ENCODE assay signal across 29 mouse cellular contexts in the genomic region with DNA sequence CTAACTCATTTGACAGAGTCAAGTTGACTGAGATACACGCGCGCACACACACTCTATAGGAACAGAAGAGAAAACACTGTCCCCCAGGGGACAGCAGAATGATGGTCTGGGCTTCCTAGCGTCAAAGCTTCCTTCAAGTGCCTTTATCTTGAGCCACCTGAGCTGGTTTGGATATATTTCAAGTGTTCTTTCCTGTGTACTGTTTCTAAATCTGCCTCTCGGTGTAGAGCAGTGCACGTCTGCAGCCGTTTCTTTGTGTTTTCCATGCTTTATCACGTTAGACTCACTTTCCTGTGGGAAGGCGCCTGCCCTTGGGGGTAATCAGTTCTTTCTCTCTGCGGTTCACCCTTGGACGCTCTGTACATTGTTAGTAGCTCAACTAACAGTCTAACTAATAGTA. TPM values are rescaled to one million over a fixed set of nuclear protein-coding genes. Genes with fewer than 3 reads are reported as not detected.
DNase-seq lines count a peak whose midpoint lies in the region; ATAC-seq and TF ChIP-seq lines count a peak whose summit lies in the region.
"Had no signal": no experiment of that assay in that cellular context is flagged by ENCODE, and none has a peak within 500 bp of the region (broad histone marks: within the 10 kb centered on the region; RNA-seq: fewer than 3 reads in every experiment).

No protein-coding gene starts in this region.

- no peak for TF ChIP-seq EP300 in heart, adult 2 months (IDR thresholded peaks at IDR 0.05; ENCODE audit: insufficient read depth, low read depth, low read length)

- H3K4me1 ChIP-seq in heart, adult 2 months (ENCODE audit: control insufficient read depth, insufficient read depth, low read length), result peaks cover 2% of the 10 kb centered on the region; the same call in 1 of the 2 replicates
- H3K4me1 ChIP-seq in heart, embryonic 13.5 days, result peaks cover 9% of the 10 kb centered on the region
- H3K4me1 ChIP-seq in heart, embryonic 15.5 days (replicated peaks), result peaks cover 6% of the 10 kb centered on the region; the same call in 1 of the 2 replicates
- H3K4me1 ChIP-seq in kidney, embryonic 16.5 days (ENCODE audit: insufficient read depth, low read length), result no peaks in the 10 kb centered on the region
- H3K4me1 ChIP-seq: forebrain, embryonic 13.5 days; hindbrain, embryonic 13.5 days; limb, embryonic 12.5 days; midbrain, embryonic 10.5 days; midbrain, embryonic 15.5 days had no signal

- no peaks in the 10 kb centered on the region; the same call in 1 of the 2 replicates for H3K27me3 ChIP-seq in heart, adult 2 months (ENCODE audit: control insufficient read depth, insufficient read depth, low read length)
- H3K27me3 ChIP-seq in heart, embryonic 13.5 days (replicated peaks), result no peaks in the 10 kb centered on the region
- H3K27me3 ChIP-seq in heart, embryonic 15.5 days, result no peaks in the 10 kb centered on the region
- H3K27me3 ChIP-seq in kidney, embryonic 16.5 days (ENCODE audit: insufficient read depth, low read length), result no peaks in the 10 kb centered on the region
- H3K27me3 ChIP-seq: forebrain, embryonic 13.5 days; hindbrain, embryonic 13.5 days; limb, embryonic 12.5 days; midbrain, embryonic 15.5 days had no signal

- H3K4me3 ChIP-seq in heart, adult 2 months, result no peak overlapping the region
- no peak overlapping the region for H3K4me3 ChIP-seq in heart, embryonic 13.5 days
- H3K4me3 ChIP-seq in heart, embryonic 15.5 days, result no peak overlapping the region
- no peak overlapping the region for H3K4me3 ChIP-seq in kidney, embryonic 16.5 days (ENCODE audit: low read length)
- H3K4me3 ChIP-seq: forebrain, embryonic 13.5 days; hindbrain, embryonic 13.5 days; layer of hippocampus, adult 2 months; left cerebral cortex, adult 2 months; limb, embryonic 12.5 days; midbrain, embryonic 10.5 days; midbrain, embryonic 15.5 days had no signal

- no peak for ATAC-seq in heart, embryonic 13.5 days (ENCODE audit: extremely low read depth, insufficient number of reproducible peaks, low FRiP score, low TSS enrichment)
- ATAC-seq in heart, embryonic 15.5 days (replicated peaks; ENCODE audit: insufficient number of reproducible peaks, insufficient read depth, low FRiP score, low read depth), result peak; percentile 62
- ATAC-seq in megakaryocyte progenitor cell, adult 5-6 weeks (replicated peaks; ENCODE audit: poor library complexity), result peak; percentile 79
- no peak for ATAC-seq in kidney, embryonic 16.5 days (ENCODE audit: low FRiP score, low TSS enrichment)
- ATAC-seq: forebrain, embryonic 13.5 days; intestine, postnatal 0 days; midbrain, embryonic 15.5 days had no signal

- peak overlapping the region; percentile 27 for H3K4me2 ChIP-seq in heart, embryonic 13.5 days
- peak overlapping the region; percentile 6; the same call in 1 of the 2 replicates for H3K4me2 ChIP-seq in heart, embryonic 15.5 days
- H3K4me2 ChIP-seq in kidney, embryonic 16.5 days (replicated peaks; ENCODE audit: low read depth, low read length), result no peak overlapping the region
- H3K4me2 ChIP-seq: forebrain, embryonic 13.5 days; hindbrain, embryonic 13.5 days; limb, embryonic 12.5 days; liver, embryonic 11.5 days; midbrain, embryonic 15.5 days had no signal

- 35% methylated on average over 11 of the region's 11 CpGs for WGBS in heart, adult 2 months
- WGBS in heart, embryonic 13.5 days, result 51% methylated on average over 11 of the region's 11 CpGs
- WGBS in heart, embryonic 15.5 days, result 50% methylated on average over 11 of the region's 11 CpGs
- 92% methylated on average over 11 of the region's 11 CpGs for WGBS in kidney, embryonic 16.5 days

- H3K9ac ChIP-seq in heart, adult 2 months (ENCODE audit: low read depth, low read length), result no peak overlapping the region
- no peak overlapping the region for H3K9ac ChIP-seq in heart, embryonic 13.5 days
- no peak overlapping the region for H3K9ac ChIP-seq in heart, embryonic 15.5 days
- H3K9ac ChIP-seq in kidney, embryonic 16.5 days (replicated peaks; ENCODE audit: low read length), result no peak overlapping the region
- H3K9ac ChIP-seq: forebrain, embryonic 13.5 days; hindbrain, embryonic 13.5 days; limb, embryonic 12.5 days; midbrain, embryonic 15.5 days had no signal

- no peak for TF ChIP-seq POLR2A in heart, adult 2 months (IDR thresholded peaks at IDR 0.05; ENCODE audit: insufficient read depth, low read depth, low read length)

- H3K36me3 ChIP-seq in heart, adult 2 months (ENCODE audit: control insufficient read depth, insufficient read depth, low read length), result no peaks in the 10 kb centered on the region
- H3K36me3 ChIP-seq in heart, embryonic 13.5 days, result peaks cover 23% of the 10 kb centered on the region
- peaks cover 6% of the 10 kb centered on the region; the same call in 1 of the 2 replicates for H3K36me3 ChIP-seq in heart, embryonic 15.5 days
- peaks cover 10% of the 10 kb centered on the region; the same call in 1 of the 2 replicates for H3K36me3 ChIP-seq in kidney, embryonic 16.5 days (ENCODE audit: insufficient read depth, low read length)

- TF ChIP-seq CTCF in heart, adult 2 months (IDR thresholded peaks at IDR 0.05), result no peak

- DNase-seq in heart, adult 11 months, result peak; percentile 80
- DNase-seq in heart, adult 2 months, result no peak
- DNase-seq in heart, adult 18-20 months, result no peak
- DNase-seq in kidney, postnatal 4 days, result no peak
- DNase-seq: adrenal gland, adult 8-10 months; cerebellum, adult 8-10 months; cerebellum, postnatal 25 days; gastrocnemius, postnatal 10 days; kidney, adult 9 months; kidney, postnatal 25 days; lung, postnatal 36 days; right cerebral cortex, postnatal 4 days; thymus, adult 18-20 months; thymus, postnatal 36 days had no signal

- H3K9me3 ChIP-seq in heart, embryonic 13.5 days, result no peaks in the 10 kb centered on the region
- H3K9me3 ChIP-seq in heart, embryonic 15.5 days (replicated peaks), result no peaks in the 10 kb centered on the region
- H3K9me3 ChIP-seq in kidney, embryonic 16.5 days (ENCODE audit: low read length), result no peaks in the 10 kb centered on the region
- H3K9me3 ChIP-seq: forebrain, embryonic 13.5 days; G1E; hindbrain, embryonic 13.5 days; limb, embryonic 12.5 days; midbrain, embryonic 10.5 days; midbrain, embryonic 15.5 days had no signal

- no peaks in the 10 kb centered on the region for H3K79me2 ChIP-seq in heart, adult 2 months (replicated peaks; ENCODE audit: control insufficient read depth, insufficient read depth, low read length)

- H3K27ac ChIP-seq in heart, adult 2 months, result no peak overlapping the region
- peak overlapping the region; percentile 56 for H3K27ac ChIP-seq in heart, embryonic 13.5 days (replicated peaks)
- H3K27ac ChIP-seq in heart, embryonic 15.5 days, result peak overlapping the region; percentile 45
- H3K27ac ChIP-seq in kidney, embryonic 16.5 days (ENCODE audit: low read length), result no peak overlapping the region
- H3K27ac ChIP-seq: forebrain, embryonic 13.5 days; hindbrain, embryonic 13.5 days; layer of hippocampus, adult 2 months; left cerebral cortex, adult 2 months; limb, embryonic 12.5 days; midbrain, embryonic 10.5 days; midbrain, embryonic 15.5 days; stomach, postnatal 0 days had no signal

- intact Hi-C loops in heart, adult 2 months (cut with DNase I), result no loop called here

RNA-seq across cellular contexts. Expression of a gene that starts 17.9 kb away (rescaled TPM):
- 10 to 100 TPM; 13.3 to 16.0 TPM for total RNA-seq in heart, adult 2 months (2021)
- 3.5 and 7.6 TPM in 2 replicates for polyA plus RNA-seq in heart, adult 2 months (2012; rRNA removed)
- polyA plus RNA-seq in heart, embryonic 13.5 days (2015; fragmentation: Nextera tagmentation; extraction: Ambion mirVana), result 14.0 and 15.2 TPM in 2 replicates
- 10 to 100 TPM; 13.1 to 17.1 TPM for total RNA-seq in heart, adult 18-20 months (2021)
- polyA plus RNA-seq in heart, embryonic 15.5 days (2015; fragmentation: Nextera tagmentation; extraction: Ambion mirVana), result 15.6 and 16.2 TPM in 2 replicates
- total RNA-seq in megakaryocyte progenitor cell, adult 5-6 weeks (2015), result 36.0 and 37.9 TPM in 2 replicates
- total RNA-seq in megakaryocyte progenitor cell, adult 5-6 weeks (2017), result 48.9 and 72.8 TPM in 2 replicates
- 26.6 and 28.8 TPM in 2 replicates for polyA plus RNA-seq in kidney, embryonic 16.5 days (2015; fragmentation: Nextera tagmentation; extraction: Ambion mirVana)

Comparison
In these comparisons a context has a peak if more than half of its experiments do, and no peak if none do; other contexts are left out.
1. H3K27ac ChIP-seq: peak in heart, embryonic 13.5 days (single experiment) and heart, embryonic 15.5 days (single experiment); none in heart, adult 2 months (single experiment) and kidney, embryonic 16.5 days (single experiment).
2. ATAC-seq: peak in heart, embryonic 15.5 days (single experiment) and megakaryocyte progenitor cell, adult 5-6 weeks (single experiment); none in heart, embryonic 13.5 days (single experiment) and kidney, embryonic 16.5 days (single experiment).